Mouse (Mus musculus): ENCODE measurements around the gene Edf1. TPM values are rescaled to one million over a fixed set of nuclear protein-coding genes. Genes with fewer than 3 reads are reported as not detected.

Edf1 gene
- polyA plus RNA-seq, 1 experiment from 2014 or later = 277 TPM

DNA sequence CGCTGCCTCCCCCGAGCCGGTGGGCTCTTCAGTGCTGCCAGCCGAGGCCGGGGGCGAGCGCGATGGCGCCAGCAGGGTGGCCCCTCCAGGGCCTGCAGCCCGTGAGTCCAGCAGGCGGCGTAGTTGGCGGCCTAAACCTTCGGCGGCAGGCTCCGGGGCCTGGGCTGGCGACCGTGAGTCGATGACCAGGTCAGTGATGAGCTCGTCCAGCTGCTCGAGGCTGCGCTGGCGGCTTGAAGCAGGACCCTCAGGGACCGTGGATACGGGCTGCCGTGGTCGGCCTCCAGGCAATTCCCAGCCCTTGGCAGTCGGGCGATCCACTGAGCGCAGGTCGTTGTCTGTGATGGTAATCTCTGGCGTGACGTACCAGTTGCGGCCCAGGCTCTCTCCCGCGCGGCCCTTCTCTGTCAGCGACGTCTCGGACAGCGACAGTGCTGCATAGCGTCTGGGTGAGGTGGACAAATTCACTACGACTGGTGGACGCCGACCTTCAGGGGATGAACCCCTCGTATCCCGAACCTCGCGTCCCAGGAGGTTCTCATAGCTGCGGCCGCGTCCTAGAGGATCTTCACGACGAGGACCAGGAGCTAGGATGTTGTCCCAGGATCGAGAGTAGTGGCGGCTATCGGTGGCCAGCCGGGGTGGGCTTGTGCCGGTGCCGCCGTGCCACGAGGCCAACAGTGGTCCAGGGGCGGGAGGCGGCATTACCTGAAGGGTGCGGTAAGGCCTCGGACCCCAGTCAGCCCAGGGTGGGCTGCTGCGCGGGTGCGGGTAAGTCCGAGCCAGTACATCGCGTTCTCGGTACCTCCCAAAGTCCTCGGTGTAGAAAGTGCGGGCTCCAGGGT, 20.5 kb downstream of the Edf1 start:
- WGBS = 4% methylated on average over 75 of the region's 75 CpGs
- no peak for ATAC-seq (ENCODE audit: extremely low read depth, insufficient number of reproducible peaks, low FRiP score, low TSS enrichment)
- Histone ChIP-seq H3K9ac (peak overlapping the region; percentile 50), H3K4me1 (peaks cover 77% of the 10 kb centered on the region), H3K4me3 (peak overlapping the region; percentile 40), H3K4me2 (peak overlapping the region; percentile 59), H3K36me3 (peaks cover 8% of the 10 kb centered on the region), H3K9me3 (no peaks in the 10 kb centered on the region), H3K27me3 (replicated peaks) (peaks cover 58% of the 10 kb centered on the region), H3K27ac (replicated peaks) (no peak overlapping the region)

DNA sequence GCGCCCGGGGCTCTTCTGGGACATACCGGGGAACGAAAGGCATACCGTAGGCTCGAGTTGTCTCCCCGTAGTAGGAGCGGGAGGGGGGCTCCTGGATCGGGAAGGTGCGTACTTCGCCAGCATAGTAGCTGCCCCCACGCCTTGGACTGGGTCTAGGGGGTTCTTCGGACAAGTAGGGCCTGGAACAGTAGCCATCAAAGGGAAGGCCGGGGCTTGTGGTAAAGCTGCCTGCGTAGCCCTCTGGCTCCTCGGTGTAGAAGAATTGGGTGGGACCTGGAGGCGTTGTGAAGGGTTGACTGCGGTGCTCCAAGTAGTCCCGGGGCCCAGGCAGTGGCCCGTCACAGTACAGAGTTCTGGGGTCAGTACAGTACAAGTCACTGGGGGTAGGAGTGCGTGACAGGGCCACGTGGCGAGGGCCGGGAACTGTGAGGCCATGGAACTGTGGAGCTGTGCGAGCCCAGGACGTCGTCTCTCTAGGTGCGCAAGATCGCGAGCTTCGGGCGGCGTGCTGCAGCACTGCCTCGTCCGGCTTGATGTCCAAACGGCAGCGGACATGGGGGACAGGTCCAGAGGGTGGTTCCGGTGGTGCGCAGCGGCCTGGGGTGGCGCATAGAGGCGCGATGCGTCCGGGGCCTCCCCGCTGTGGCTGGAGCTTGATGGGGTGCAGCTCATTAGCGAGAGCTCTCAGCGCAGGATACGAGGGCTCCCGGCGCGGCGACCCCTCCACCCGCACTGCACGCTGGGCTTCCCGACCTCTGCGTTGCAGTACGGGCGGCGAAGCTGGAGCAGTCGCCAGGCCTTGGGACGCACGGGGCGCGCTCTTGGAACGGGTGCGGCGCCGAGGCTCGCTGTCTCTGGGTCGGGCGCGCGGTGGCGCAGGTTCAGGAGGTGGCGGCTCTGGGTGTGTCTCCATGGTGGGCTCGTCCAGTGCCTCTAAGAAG, 21.4 kb downstream of the Edf1 start:
- H3K4me1 ChIP-seq = peaks cover 69% of the 10 kb centered on the region

DNA sequence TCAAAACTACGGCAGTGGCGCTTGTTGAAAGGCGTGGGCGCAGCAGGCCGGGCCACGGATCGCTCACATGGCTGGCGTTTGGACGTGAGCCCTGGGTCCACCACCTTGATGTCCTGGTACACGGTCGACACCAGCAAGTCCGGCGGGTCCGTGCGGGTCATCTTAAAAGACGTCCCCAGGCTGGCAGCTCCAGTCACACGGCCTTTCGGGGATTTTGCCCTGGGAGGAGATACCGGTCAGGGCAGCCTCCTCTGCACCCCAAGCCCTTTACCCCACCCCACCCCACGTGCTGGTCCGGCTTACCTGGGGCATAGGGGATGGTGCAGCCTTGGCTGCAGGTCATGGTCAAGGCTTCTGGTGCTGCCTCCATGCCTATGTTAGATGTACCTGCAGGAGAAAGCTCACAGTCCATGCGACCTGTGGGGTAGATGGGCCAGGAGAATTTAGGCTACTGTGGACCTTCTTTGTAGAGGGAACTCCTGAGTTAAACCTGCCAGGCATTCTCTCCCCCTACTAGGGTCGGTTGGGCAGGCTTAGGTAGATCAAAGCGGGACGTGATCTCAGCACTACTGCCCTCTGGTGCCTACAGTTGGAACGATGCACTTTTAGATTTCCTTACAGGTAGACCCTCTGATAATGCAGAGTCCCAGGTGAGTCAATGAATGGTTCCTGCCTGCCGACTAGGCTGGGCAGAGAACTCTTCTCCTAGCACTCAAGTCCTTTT, 22.3 kb downstream of the Edf1 start:
- no peaks in the 10 kb centered on the region for H3K9me3 ChIP-seq
- 7% methylated on average over 27 of the region's 27 CpGs for WGBS

More for the DNA sequence above, 21.4 kb downstream of the Edf1 start:
- H3K4me2 ChIP-seq = peak overlapping the region; percentile 59
- H3K27me3 ChIP-seq (replicated peaks) = peaks cover 58% of the 10 kb centered on the region
- no peak for ATAC-seq (ENCODE audit: extremely low read depth, insufficient number of reproducible peaks, low FRiP score, low TSS enrichment)
- no peaks in the 10 kb centered on the region for H3K9me3 ChIP-seq
- 4% methylated on average over 73 of the region's 77 CpGs for WGBS
- no peak overlapping the region for H3K27ac ChIP-seq (replicated peaks)
- peaks cover 14% of the 10 kb centered on the region for H3K36me3 ChIP-seq
- H3K4me3 ChIP-seq = peak overlapping the region; percentile 40
- H3K9ac ChIP-seq = peak overlapping the region; percentile 9; the same call in 1 of the 2 replicates

DNA sequence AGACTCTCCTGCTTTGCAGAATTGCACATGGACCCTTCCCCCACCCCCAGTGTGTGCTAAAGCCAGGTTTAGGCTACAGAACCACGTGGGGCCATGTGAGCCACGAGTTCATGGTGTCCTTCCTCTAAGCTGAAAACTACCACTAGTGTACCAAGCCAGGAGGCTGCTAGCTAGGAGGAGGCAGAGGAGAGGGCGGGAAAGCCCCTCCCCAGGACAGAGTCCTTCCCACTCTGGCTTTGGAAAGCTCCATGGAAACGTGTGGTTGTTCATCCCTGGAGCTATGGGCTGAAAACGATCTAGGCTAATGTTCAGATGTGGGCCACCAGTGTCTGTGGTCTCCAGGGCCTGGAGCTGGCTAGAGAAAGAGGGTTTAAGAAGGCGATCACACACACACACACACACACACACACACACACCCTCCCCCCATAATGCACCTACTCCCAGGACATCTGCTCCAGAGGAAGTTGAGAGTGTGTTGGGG, 23.0 kb downstream of the Edf1 start:
- H3K4me3 ChIP-seq = peak overlapping the region; percentile 50; the same call in 1 of the 2 replicates
- peaks cover 64% of the 10 kb centered on the region for H3K4me1 ChIP-seq
- peaks cover 57% of the 10 kb centered on the region for H3K27me3 ChIP-seq (replicated peaks)
- H3K4me2 ChIP-seq = 0 out of 2 replicates have a peak overlapping the region, but pooled peaks have one; percentile 78
- no peaks in the 10 kb centered on the region for H3K9me3 ChIP-seq
- ATAC-seq (ENCODE audit: extremely low read depth, insufficient number of reproducible peaks, low FRiP score, low TSS enrichment) = no peak
- H3K9ac ChIP-seq = no peak overlapping the region; the same call in 1 of the 2 replicates
- H3K36me3 ChIP-seq = peaks cover 30% of the 10 kb centered on the region
- no peak overlapping the region for H3K27ac ChIP-seq (replicated peaks)
- 40% methylated on average over 6 of the region's 6 CpGs for WGBS

More for the DNA sequence above, 22.3 kb downstream of the Edf1 start:
- H3K4me3 ChIP-seq = peak overlapping the region; percentile 40
- H3K4me2 ChIP-seq = peak overlapping the region; percentile 59
- H3K36me3 ChIP-seq = peaks cover 22% of the 10 kb centered on the region
- peak overlapping the region; percentile 9; the same call in 1 of the 2 replicates for H3K9ac ChIP-seq
- peaks cover 58% of the 10 kb centered on the region for H3K27me3 ChIP-seq (replicated peaks)
- peaks cover 67% of the 10 kb centered on the region for H3K4me1 ChIP-seq
- H3K27ac ChIP-seq (replicated peaks) = no peak overlapping the region
- no peak for ATAC-seq (ENCODE audit: extremely low read depth, insufficient number of reproducible peaks, low FRiP score, low TSS enrichment)

DNA sequence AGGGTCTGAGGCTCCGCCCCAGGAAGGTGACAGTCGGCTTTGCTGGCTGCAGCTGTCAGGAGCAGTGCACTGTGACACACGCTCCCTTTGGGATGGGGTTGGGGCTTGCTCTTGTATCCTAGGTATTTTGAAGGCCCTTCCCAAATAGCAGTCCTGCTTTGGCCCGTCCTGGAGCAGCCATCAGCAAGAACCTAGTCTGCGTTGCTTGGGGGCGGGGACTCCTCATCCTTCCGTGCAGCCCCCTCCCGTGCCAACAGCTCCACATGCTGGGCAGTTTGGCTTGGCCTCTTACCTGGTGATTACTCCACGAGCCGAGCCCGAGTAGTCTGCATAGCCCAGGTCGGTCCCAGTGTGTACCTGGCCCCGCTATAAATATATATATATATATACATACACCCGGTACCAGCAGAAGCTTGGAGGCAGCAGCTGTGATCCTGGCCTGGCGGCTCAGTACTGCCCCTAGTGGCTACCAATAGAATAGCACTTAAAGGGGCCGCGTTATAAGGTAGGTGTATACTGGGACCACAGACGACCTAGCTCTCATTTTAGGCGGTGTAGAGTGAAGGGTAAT, 23.7 kb downstream of the Edf1 start, which contains the start of gene Ajm1:
Gene Ajm1 (minus strand): TSS at position 464 of the 571 bp plus-strand sequence.
- ATAC-seq (ENCODE audit: extremely low read depth, insufficient number of reproducible peaks, low FRiP score, low TSS enrichment) = 0 out of 2 replicates have a peak, but pooled peaks have one; percentile 35
- WGBS = 6% methylated on average over 19 of the region's 19 CpGs
- peak within 1 kb of the TSS; percentile 73 for H3K9ac ChIP-seq
- no peaks in the 10 kb centered on the region for H3K9me3 ChIP-seq
- peaks cover 59% of the 10 kb centered on the region for H3K4me1 ChIP-seq
- peak within 1 kb of the TSS; percentile 78 for H3K4me2 ChIP-seq
- no peak within 1 kb of the TSS for H3K27ac ChIP-seq (replicated peaks)
- peaks cover 37% of the 10 kb centered on the region for H3K36me3 ChIP-seq
- H3K27me3 ChIP-seq (replicated peaks) = peaks cover 50% of the 10 kb centered on the region
- peak within 1 kb of the TSS; percentile 50 for H3K4me3 ChIP-seq

DNA sequence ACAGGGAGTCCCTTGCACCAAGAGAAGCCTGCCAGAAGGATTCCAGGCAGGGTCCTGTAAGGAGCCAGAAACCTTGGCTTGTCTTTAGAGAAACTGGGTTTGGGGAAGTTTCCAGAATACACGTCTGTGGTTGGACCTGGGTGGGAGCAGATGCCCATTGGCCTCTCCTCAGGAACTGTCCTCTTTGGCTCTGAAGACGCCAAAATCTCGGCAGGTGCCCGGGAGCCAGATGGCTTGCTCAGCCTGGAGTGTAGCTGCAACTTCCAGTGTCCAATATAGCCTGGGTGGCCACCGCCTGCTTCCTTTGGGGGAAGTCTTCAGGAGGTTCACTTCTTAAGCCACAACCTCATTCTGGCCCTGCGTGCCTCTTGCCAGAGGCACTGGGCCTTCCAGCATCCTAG, 24.3 kb downstream of the Edf1 start:
- H3K4me2 ChIP-seq = peak overlapping the region; percentile 78
- WGBS = 32% methylated on average over 6 of the region's 6 CpGs
- H3K36me3 ChIP-seq = peaks cover 42% of the 10 kb centered on the region
- ATAC-seq (ENCODE audit: extremely low read depth, insufficient number of reproducible peaks, low FRiP score, low TSS enrichment) = no peak
- peak overlapping the region; percentile 58 for H3K9ac ChIP-seq
- H3K27me3 ChIP-seq (replicated peaks) = peaks cover 45% of the 10 kb centered on the region
- no peak overlapping the region for H3K27ac ChIP-seq (replicated peaks)
- peak overlapping the region; percentile 50; the same call in 1 of the 2 replicates for H3K4me3 ChIP-seq
- no peaks in the 10 kb centered on the region for H3K9me3 ChIP-seq
- H3K4me1 ChIP-seq = peaks cover 60% of the 10 kb centered on the region

DNA sequence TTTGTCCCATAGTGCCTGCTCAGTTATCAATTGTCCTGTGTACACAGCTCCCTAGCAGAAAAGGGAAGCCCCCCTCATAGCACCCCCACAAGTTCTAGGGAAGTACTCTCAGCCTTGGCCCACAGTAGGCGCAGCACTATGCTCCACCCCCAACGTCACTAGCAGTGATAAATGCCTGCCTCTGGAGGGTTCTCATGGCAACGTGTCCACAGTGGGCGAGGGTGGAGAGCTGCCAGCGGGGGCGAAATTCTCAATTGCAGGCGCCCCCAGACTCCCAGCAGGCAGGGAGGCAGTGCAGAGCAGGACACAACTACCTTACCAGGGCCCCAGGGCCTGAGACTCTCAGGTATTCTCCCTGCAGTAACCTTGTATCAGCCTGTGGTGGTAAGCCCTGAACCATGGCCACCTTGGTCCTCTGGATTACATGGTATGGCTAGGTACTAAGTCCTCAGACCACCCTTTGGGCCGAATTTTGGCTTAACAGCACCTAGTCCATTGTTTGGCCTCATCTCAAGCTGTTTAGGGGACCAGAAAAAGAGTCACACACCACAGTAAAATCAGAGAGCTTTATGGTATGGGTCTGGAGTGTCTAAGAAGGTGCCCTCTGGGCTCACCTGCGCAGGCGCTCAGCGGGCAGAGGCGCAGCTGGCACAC, 24.9 kb downstream of the Edf1 start:
- Histone ChIP-seq H3K4me1 (peaks cover 59% of the 10 kb centered on the region), H3K4me2 (peak overlapping the region; percentile 78; the same call in 1 of the 2 replicates)

DNA sequence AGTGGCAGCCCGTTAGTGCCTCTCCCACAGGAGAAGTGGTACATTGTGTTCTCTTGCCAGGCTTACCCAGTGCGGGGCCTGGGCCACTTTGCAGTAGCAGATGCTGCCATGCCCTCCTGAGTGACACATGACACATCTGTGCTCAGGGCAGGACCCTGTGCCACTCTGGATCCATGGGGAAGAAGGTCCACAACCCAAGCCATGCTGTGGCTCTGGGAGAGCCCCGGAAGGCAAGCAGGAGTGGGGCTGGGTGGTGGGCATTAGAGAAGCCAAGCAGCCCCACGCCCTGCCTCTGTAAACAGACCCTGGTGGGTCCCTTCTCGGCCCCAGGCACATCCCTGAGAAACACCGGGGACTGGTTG, 25.5 kb downstream of the Edf1 start:
- no peaks in the 10 kb centered on the region for H3K9me3 ChIP-seq
- H3K4me3 ChIP-seq = no peak overlapping the region
- no peak overlapping the region for H3K27ac ChIP-seq (replicated peaks)
- H3K27me3 ChIP-seq (replicated peaks) = peaks cover 33% of the 10 kb centered on the region
- peaks cover 54% of the 10 kb centered on the region for H3K4me1 ChIP-seq
- no peak overlapping the region for H3K4me2 ChIP-seq
- H3K9ac ChIP-seq = peak overlapping the region; percentile 58; the same call in 1 of the 2 replicates
- 85% methylated on average over 6 of the region's 6 CpGs for WGBS
- peaks cover 54% of the 10 kb centered on the region for H3K36me3 ChIP-seq
- no peak for ATAC-seq (ENCODE audit: extremely low read depth, insufficient number of reproducible peaks, low FRiP score, low TSS enrichment)

More for the DNA sequence above, 24.9 kb downstream of the Edf1 start:
- Histone ChIP-seq H3K27me3 (replicated peaks) (peaks cover 38% of the 10 kb centered on the region), H3K36me3 (peaks cover 49% of the 10 kb centered on the region), H3K9ac (peak overlapping the region; percentile 58), H3K27ac (replicated peaks) (no peak overlapping the region), H3K9me3 (no peaks in the 10 kb centered on the region), H3K4me3 (no peak overlapping the region)
- WGBS = 50% methylated on average over 12 of the region's 12 CpGs
- no peak for ATAC-seq (ENCODE audit: extremely low read depth, insufficient number of reproducible peaks, low FRiP score, low TSS enrichment)

DNA sequence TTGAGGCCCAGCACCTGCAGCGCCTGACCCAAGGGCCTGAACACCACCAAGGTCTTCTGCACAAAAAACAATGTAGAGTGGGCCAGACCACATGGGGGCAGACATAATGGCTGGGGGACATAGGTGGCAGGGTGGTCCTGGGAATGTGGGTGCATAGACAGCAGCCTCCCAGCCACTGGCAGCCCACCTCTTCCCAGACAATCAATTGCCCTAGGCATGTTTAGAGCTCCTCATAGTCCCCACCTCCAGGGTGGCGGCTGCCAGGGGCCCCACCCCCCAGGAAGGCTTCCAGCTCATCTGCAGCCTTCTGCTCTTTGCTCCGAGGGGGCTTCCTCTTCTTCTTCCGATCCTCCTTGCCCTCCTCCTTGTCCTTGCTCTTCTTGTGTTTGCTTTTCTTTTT, 25.9 kb downstream of the Edf1 start:
- H3K4me3 ChIP-seq = no peak overlapping the region
- WGBS = 56% methylated on average over 4 of the region's 4 CpGs
- H3K27ac ChIP-seq (replicated peaks) = no peak overlapping the region

DNA sequence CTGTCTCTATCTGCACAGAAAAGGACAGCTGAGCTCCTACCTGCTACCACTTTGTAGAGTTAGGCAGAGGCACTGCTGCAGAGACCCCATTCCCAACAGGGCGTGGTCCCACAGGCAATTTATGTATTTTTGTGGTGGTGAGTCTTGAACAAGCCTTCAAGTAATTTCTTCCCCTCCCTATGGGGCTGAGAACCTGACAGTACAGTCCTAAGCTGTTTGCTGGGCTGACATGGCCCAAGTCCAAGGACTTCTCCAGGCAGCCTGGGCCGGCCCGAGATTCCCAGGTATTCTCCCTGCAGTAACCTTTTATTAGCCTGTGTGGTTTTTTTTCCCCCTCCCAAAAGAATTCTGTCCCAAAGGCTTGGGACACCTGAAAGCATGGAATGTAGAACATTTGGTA, 26.5 kb downstream of the Edf1 start:
- H3K27me3 ChIP-seq (replicated peaks) = peaks cover 23% of the 10 kb centered on the region
- no peak overlapping the region for H3K4me3 ChIP-seq
- ATAC-seq (ENCODE audit: extremely low read depth, insufficient number of reproducible peaks, low FRiP score, low TSS enrichment) = no peak
- WGBS = 89% methylated on average over 3 of the region's 3 CpGs
- H3K9me3 ChIP-seq = no peaks in the 10 kb centered on the region
- H3K4me1 ChIP-seq = peaks cover 43% of the 10 kb centered on the region
- H3K36me3 ChIP-seq = peaks cover 65% of the 10 kb centered on the region
- H3K27ac ChIP-seq (replicated peaks) = no peak overlapping the region
- H3K4me2 ChIP-seq = no peak overlapping the region
- H3K9ac ChIP-seq = no peak overlapping the region

More for the DNA sequence above, 25.9 kb downstream of the Edf1 start:
- peaks cover 28% of the 10 kb centered on the region for H3K27me3 ChIP-seq (replicated peaks)
- peaks cover 49% of the 10 kb centered on the region for H3K4me1 ChIP-seq
- H3K9me3 ChIP-seq = no peaks in the 10 kb centered on the region
- H3K4me2 ChIP-seq = no peak overlapping the region
- no peak for ATAC-seq (ENCODE audit: extremely low read depth, insufficient number of reproducible peaks, low FRiP score, low TSS enrichment)
- H3K36me3 ChIP-seq = peaks cover 59% of the 10 kb centered on the region
- no peak overlapping the region; the same call in 1 of the 2 replicates for H3K9ac ChIP-seq

All from heart, embryonic 13.5 days (tissue).